Mouse (Mus musculus): Measurements from ENCODE around the gene Elfn2.

The Elfn2 gene

GRCm38 (mm10) chr15:78718290-78719250 lies at the start of gene Elfn2:
Elfn2 (minus strand) TSS chr15:78718771.
- peak in 1 of 2 experiments; percentile 65 for DNase-seq (ENCODE audit: low spot score in 2 of 2)

- no peak for DNase-seq (ENCODE audit: low spot score in 2 of 2)
Observed at GRCm38 (mm10) chr15:78763704-78764103, 45.1 kb upstream of the Elfn2 start.

GRCm38 (mm10) chr15:78763210-78763609 lies 44.6 kb upstream of the Elfn2 start:
- no peak for DNase-seq (ENCODE audit: low spot score in 2 of 2)

DNA sequence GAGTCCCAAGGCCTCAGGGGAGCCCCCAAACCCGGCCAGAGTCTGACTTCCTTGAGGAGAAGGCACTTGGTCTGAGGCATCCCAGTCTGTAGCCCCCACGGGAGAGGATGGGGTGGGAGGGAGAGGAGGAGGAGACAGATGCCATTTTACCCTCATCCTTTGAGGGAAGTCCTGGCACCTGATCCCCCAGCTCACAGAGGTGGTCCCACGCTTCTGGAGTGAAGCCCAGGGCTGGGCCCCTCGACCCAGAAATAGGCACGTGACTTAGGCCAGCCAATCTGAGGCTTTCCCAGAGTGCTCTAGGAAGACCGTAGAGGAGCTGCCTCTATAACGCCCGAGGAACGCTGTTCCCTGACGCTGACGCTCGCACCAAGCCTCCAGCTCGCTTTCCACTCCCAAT lies 42.5 kb upstream of the Elfn2 start:
- DNase-seq (ENCODE audit: low spot score in 2 of 2) = no peak

GRCm38 (mm10) chr15:78758132-78758531 lies 39.6 kb upstream of the Elfn2 start:
- DNase-seq (ENCODE audit: low spot score in 2 of 2) = no peak

DNA sequence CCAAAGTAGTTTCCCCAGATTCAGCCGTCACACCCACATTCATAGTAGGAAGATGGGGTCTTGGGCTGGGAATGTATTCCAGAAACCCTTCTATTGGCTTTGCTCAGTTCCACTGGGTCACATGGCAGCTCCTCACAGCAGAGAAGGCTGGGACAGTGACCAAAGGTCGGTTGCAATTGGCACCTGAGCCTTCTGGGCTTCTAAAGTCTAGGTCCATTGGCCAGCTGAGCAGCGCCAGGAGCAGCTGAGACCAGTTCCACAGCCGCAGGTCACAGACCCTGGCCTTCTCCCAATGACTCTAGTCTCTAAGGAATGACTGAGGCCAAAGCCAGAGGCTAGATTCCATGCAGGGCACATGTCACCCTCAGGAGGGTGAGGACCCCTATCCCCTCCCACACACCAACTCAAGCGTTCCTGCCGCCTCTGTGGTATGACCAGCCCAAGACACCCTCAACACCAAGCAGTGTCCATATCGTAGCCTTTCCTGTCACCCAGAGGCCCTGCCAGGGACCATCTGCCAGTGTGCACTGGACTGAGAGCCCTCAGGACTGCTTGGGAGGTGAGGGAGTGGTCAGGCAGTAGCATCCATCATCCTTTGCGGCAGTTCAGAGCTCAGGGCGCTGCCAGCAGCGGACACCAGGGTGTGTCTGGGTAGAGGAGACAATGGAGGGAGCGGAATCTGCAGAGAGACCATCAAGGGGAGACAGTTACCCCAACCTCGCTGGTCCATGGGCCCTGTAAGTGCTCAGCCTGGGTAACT lies 37.6 kb upstream of the Elfn2 start:
- DNase-seq (ENCODE audit: low spot score in 2 of 2) = no peak

DNA sequence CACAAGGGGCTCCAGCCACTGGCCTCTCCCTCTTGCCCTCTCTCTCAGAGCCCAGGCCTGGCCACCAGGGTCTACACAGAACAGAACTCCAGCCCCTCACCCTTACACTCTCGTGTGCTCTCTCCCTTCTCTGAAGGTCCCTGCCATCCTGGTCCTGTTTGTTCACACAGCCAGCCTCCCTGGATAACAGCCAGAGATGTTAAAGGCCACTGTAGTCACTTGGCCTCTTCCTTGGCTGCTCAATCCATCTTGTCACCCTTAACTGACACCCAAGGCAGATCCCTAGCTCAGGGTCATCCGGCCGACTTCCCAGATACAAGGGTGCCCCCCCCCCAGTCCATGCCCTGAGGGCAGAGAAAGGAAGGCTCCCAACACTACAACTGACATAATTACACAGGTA lies 36.7 kb upstream of the Elfn2 start:
- no peak for DNase-seq (ENCODE audit: low spot score in 2 of 2)

GRCm38 (mm10) chr15:78754144-78754543 lies 35.6 kb upstream of the Elfn2 start:
- no peak for DNase-seq (ENCODE audit: low spot score in 2 of 2)

DNA sequence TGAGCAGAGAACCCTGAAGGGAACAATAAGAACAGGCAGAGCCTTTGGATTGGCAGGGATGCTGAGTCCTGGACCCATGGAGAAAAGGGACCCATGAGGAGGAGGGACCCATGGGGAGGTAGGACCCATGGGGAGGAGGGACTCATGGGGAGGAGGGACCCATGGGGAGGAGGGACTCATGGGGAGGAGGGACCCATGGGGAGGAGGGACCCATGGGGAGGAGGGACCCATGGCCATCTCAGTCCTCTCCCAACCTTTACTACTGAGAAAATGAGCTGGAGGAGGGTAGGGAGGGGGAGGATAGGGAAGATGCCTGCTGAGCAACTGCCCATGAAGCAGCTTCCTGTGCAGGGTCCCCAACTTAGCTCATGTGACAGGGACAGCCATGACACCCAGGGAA lies 34.4 kb upstream of the Elfn2 start:
- DNase-seq (ENCODE audit: low spot score in 2 of 2) = no peak

- no peak for DNase-seq (ENCODE audit: low spot score in 2 of 2)
Observed at GRCm38 (mm10) chr15:78750608-78751350, 32.2 kb upstream of the Elfn2 start.

DNA sequence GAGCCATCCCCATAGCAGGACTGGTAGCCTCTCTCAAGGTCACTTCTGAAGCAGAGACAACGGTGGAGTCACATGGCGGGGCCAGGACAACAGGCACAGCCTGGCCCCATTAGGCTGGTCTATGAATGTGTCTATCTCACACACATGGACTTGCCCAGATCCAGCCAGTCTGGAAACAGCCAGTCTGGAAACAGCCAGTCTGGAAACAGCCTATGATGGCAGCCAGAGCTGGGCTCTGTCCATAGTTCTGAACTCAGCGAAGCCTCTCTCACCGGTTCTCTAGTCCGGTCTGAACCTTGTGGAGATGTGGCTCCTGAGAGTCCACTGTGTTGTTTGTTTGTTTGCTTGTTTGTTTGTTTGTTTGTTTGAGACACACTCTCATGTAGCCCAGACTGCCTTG lies 31.3 kb upstream of the Elfn2 start:
- DNase-seq (ENCODE audit: low spot score in 2 of 2) = no peak

GRCm38 (mm10) chr15:78744206-78744605 lies 25.6 kb upstream of the Elfn2 start:
- DNase-seq (ENCODE audit: low spot score in 2 of 2) = peak; percentile 67 to 93

- DNase-seq (ENCODE audit: low spot score in 2 of 2) = no peak
Observed at GRCm38 (mm10) chr15:78742831-78743230, 24.3 kb upstream of the Elfn2 start.

DNA sequence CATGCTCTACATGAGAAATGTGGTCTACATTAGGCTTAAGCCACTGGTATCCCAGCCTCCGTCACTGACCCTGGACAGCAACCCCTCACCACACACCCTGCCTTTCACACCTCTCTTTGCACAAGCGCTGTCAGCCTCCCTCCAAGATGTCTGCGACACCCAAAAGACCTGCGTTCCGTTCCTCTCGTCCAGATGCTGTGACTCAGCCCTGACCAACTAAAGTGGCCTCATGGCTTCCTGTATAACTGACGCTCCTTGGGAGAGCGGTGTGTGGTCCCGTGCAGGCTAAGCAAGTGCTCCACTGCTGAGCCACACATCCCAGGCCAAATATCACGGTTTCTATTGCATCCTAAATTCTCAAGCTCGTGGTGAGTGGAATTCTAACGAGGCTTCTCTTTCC lies 22.1 kb upstream of the Elfn2 start:
- no peak for DNase-seq (ENCODE audit: low spot score in 2 of 2)

DNA sequence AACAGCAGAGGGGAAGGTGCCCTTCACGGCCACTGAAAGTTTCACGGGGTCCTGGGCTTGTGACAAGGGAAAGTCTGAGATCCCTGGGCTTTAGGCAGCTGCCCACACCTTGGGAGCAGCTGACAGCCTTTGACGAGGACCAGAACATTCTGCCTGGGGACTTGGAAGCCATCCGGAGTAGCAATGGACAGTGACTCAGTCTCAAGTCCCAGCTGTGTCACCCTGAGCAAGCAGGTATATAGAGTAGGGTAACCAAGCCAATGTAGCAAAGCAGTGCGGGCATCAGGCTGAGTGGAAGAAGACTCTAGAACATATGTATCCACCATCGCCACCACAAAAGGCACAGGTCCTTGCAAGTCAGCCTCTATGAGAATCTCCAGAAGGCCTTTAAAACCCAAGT lies 18.6 kb upstream of the Elfn2 start:
- no peak for DNase-seq (ENCODE audit: low spot score in 2 of 2)

DNA sequence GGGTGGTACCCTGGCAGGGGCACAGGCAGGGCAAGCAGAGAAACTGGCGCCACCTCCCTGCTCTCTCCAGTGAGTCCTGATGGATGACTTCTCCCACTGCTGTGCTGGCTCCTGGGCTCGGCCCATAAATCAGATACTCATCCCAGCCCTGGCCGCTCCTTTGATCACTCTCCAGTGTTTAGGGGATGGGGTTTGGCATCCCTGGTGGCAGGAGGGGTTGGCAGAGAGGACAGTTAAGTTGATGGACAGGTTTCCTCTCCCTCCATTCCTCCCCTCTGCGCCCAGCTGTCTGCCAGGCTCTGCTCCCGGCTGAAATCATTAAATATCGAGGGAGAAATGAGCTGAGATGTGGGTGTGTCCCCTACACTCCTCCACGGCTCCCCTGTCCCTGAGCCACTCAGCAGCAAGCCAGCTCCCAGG lies 18.1 kb upstream of the Elfn2 start:
- no peak for DNase-seq (ENCODE audit: low spot score in 2 of 2)

GRCm38 (mm10) chr15:78736181-78736579 lies 17.6 kb upstream of the Elfn2 start:
- DNase-seq (ENCODE audit: low spot score in 2 of 2) = no peak

GRCm38 (mm10) chr15:78735431-78736180 lies 17.0 kb upstream of the Elfn2 start:
- no peak for DNase-seq (ENCODE audit: low spot score in 2 of 2)

DNA sequence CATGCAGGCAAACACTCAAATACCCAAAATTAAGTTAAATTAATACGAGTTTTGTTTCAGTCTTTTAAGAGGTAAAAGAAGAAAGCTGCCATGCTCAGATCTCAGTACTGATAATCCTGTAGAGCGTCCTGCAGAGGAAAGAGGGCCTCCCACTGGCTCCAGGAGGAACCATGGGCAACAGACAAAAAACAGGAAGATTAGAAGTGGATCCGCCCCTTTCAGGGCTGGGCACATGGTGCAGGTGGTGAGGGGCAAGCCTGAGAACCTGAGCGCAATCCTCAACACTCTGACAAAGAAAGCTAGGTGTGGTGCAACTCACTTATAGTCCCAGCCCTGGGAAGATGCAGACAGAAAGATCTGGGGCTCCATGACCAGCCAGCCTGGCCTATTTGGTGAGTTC lies 13.3 kb upstream of the Elfn2 start:
- no peak for DNase-seq (ENCODE audit: low spot score in 2 of 2)

DNA sequence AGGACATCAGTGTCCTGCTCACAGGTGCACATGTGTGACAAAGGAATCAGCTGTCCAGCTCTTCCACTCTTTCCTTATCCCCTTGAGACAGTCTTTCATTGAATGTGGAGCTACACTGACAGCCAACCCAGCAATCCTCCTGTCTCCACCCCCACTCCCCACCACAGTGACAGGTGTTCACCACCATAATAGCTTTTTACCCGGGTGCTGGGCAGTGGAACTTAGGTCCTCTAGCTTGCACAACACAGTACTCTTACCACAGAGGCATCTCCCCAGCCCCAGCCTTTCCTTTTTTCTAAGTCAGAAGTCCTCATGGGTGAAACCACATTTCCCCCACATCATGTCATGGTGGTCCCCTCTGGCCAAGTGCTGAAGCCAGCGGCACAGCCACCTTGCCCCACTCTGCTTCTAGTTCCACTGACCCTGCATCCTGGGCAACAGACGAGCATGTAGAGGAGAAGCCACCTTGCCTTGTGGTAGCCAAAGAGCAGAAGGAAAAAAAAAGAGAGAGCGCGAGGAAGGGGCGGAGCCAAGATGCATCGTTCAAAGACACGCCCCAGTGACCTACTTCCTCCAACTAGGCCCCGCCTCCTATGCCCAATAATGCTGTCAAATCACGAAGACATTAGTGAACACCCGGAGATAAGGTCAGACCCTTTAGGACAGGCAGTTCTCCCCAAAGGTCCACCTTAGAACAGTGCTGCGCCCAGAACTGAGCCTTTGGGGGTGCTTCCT lies 11.9 kb upstream of the Elfn2 start:
- no peak for DNase-seq (ENCODE audit: low spot score in 2 of 2)

DNA sequence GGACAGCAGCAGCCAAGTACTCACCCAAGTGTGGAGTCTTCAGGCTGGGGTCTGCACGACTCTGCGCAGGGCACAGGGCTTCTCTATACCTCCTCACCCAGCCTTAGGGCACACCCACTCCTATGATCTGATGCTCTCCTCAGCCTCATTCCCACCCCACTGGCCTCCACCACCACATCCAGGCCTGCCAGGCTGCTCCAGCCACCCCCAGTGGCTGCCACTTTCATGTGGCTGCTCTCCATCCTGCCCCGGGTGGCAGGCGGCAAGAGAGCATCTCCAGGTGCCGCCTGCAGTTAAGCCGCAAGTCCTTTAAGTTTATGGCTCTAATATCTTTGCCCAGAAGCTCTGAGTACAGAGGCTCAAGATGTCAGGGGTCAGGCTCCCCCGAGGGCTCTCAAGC lies 8.1 kb upstream of the Elfn2 start:
- no peak for DNase-seq (ENCODE audit: low spot score in 2 of 2)
